Mouse (Mus musculus) embryonic fibroblast, embryonic 13.5 days (primary cell): ENCODE data around the gene Cdh23. TPM values are rescaled to one million over a fixed set of nuclear protein-coding genes. Genes with fewer than 3 reads are reported as not detected.

Experiments used
- H3K27ac ChIP-seq: 2 replicates; pipeline ENCODE4 v1.5.1; 2012; ENCODE audit warnings: low read length, control low read depth, inconsistent platforms; ENCODE audit not compliant: insufficient read depth
- H3K4me1 ChIP-seq: 2 replicates; pipeline ENCODE4 v1.6.1; 2011; ENCODE audit warnings: low read length; ENCODE audit not compliant: control insufficient read depth, insufficient read depth
- H3K4me3 ChIP-seq: 2 replicates; pipeline ENCODE4 v1.5.1; 2011; ENCODE audit warnings: mild to moderate bottlenecking, control low read depth, low read length; ENCODE audit not compliant: insufficient read depth
- CTCF ChIP-seq: IDR thresholded peaks from 2 replicates; pipeline ENCODE4 v1.5.1; 2011; ENCODE audit warnings: mild to moderate bottlenecking, control low read depth, low read length, moderate library complexity, borderline replicate concordance; ENCODE audit not compliant: insufficient read depth
- POLR2A ChIP-seq: IDR thresholded peaks from 2 replicates; pipeline ENCODE4 v1.6.1; 2011; ENCODE audit warnings: low read depth, mild to moderate bottlenecking, control low read depth, low read length, moderate library complexity
- polyA plus RNA-seq: library from polyadenylated mRNA; stranded (reverse); fragments of >200 nt; gene quantifications from 2 replicates; pipeline ENCODE4 v1.2.4, GENCODE M21; 2011; ENCODE audit warnings: low read depth; ENCODE audit not compliant: missing spikeins, insufficient read length

The Cdh23 gene
- polyA plus RNA-seq, 1 experiment, result 0.86 TPM

GRCm38 (mm10) chr10:60256088-60256487 is 440.2 kb downstream of the Cdh23 start:
- H3K4me1 ChIP-seq, result no peaks in the 10 kb centered on the region
- H3K4me3 ChIP-seq, result no peak overlapping the region
- no peak overlapping the region for H3K27ac ChIP-seq
- TF ChIP-seq CTCF (no peak), POLR2A (no peak)

Other genes with a start within 250 kb of the Cdh23 start
- 21.3 and 23.5 TPM in 2 replicates for gene Slc29a3, start 56.3 kb upstream of the Cdh23 start, polyA plus RNA-seq
- gene Unc5b, start 135.1 kb upstream of the Cdh23 start, polyA plus RNA-seq, result 101 and 119 TPM in 2 replicates